Mouse (Mus musculus): ENCODE data around the gene Snx18.

DNA sequence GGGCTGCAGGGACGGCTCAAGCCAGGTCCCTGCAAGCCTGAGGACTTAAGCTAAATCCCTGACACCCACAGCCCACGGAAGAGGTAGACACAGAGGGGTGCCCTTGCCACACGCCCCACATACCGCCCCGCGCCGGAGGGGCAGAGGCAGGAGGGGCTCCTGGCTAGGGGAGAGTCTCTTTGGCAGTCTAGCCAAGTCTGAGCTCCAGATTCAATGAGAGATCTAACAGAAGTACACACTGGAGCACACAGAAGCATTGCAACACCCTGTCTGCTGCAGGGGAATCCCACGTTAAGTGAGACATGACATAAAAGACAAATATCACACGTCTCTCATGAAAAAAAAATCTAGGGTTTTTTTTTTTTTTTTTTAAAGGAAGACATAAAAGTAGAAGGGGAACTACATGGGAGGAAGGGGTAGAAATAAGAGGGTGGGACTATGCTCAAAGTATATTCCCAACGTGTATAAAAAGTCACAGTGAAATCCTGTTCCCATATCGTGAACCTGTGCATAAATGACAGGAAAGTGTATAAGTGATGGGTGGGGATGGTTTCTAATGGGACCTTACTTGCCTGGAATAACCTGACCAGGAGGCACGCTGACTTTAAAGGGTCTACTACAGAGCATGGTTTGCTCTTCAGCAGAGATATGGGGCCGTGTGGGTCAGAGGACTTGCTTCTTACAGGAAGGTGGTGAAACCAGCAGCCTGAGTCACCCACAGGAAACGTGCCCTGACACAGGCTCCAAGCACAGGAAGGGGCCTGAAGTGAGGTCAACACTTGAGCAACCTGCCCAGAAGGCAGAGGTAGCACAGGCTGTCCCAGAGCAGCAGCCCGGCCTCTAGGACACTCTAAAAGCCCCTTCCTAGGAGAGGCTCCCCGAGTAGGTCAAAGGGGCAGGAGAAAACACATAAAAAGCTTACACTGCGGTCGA, 17.6 kb downstream of the Snx18 start:
- TF ChIP-seq POLR2A (IDR thresholded peaks at IDR 0.05; ENCODE audit: borderline replicate concordance, extremely low read depth, insufficient read depth, insufficient read length, poor library complexity, severe bottlenecking) (no peak), CTCF (IDR thresholded peaks at IDR 0.05; ENCODE audit: borderline replicate concordance, extremely low read depth, insufficient read depth, insufficient read length) (no peak)
